Mouse (Mus musculus) urinary bladder, postnatal 4 days (tissue): ENCODE measurements at regions not wholly inside any gene's neighbourhood (a gene's known extent, or its start where the extent isn't known, plus 50 kb on each side); places are given as distances from the start of the nearest gene placed in this dataset.
"Not testable (repeated sequence)": the region's sequence is repeated elsewhere in the genome, so short reads cannot be mapped to it uniquely, and the experiment has no call there.

ENCODE experiments used
- DNase-seq, 2 experiments: peaks; one replicate each; pipeline ENCODE4 v3.0.0; 2021 to 2022; ENCODE audit warnings: low spot score in 2 of 2

- no peak for DNase-seq
Measured at GRCm38 (mm10) chr5:102123285-102123684, 53.6 kb upstream of the Wdfy3 start.

DNA sequence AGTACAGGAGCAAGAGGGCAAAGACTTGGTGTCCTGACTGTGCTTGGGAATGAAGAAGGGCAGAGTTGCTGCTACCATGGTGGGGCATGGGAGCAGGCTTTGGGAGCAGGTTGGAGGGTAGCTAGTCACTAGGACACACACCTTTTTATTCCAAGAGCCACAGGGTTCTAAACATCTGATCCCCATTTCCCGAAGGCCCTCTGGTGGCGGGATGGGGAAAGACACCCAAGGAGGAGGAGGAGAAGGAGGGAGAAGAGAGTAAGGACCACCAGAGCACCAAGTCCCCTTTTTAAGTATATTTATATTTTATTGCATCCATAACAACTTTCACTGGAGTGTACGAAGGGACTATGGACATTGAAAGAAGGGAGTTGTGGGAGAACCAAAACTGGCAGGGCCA, 57.0 kb upstream of the Wdfy3 start:
- peak in 1 of 2 experiments; percentile 67 for DNase-seq

GRCm38 (mm10) chr5:102147991-102148390, 78.3 kb upstream of the Wdfy3 start:
- DNase-seq: no peak

DNA sequence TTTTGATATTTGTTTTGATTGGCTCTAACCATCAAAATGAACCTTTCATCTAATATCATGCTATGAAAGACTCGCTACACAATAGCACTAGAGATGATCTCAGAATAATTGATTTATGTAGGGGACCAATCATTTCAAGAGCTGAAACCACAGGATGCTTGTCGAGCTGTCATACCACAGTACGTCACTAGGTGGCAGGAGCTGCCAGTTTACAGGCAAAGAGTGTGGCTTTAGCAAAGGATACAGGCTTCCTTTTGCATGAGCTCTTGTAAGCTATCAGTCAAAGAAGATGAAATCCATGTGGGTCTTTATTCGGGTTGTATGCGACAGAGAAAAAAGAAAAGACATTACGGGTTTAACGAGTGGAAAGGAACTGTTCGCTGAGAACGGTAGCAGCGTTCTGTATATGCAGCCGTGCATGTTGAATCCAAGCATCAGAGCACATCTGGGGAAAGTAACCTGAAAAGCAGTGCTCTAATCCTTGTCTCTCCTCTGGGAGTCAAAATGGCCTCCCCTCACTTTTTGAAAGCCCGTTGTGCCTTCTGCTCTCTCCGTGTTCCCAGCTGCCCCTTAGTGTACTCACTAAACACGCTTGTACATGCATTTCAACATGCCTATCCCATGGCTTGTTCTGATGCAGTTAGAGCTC, 79.9 kb upstream of the Wdfy3 start:
- peak; percentile 26 to 76 for DNase-seq

- DNase-seq: no peak
Measured at GRCm38 (mm10) chr5:102159621-102160020, 89.9 kb upstream of the Wdfy3 start.

GRCm38 (mm10) chr5:102167981-102168380, 98.3 kb upstream of the Wdfy3 start:
- DNase-seq: no peak

GRCm38 (mm10) chr5:102171808-102172207, 102.1 kb upstream of the Wdfy3 start:
- no peak for DNase-seq

- no peak for DNase-seq
Measured at GRCm38 (mm10) chr5:102180250-102180649, 110.5 kb upstream of the Wdfy3 start.

GRCm38 (mm10) chr5:102188951-102189350, 119.2 kb upstream of the Wdfy3 start:
- not testable (repeated sequence) for DNase-seq

- no peak for DNase-seq
Measured at GRCm38 (mm10) chr5:102206456-102206855, 136.7 kb upstream of the Wdfy3 start.

GRCm38 (mm10) chr5:102206953-102207352, 137.2 kb upstream of the Wdfy3 start:
- DNase-seq: peak; percentile 41 to 81

GRCm38 (mm10) chr5:102213145-102213544, 143.4 kb upstream of the Wdfy3 start:
- DNase-seq: no peak

GRCm38 (mm10) chr5:102227131-102227530, 157.4 kb upstream of the Wdfy3 start:
- DNase-seq: no peak

DNA sequence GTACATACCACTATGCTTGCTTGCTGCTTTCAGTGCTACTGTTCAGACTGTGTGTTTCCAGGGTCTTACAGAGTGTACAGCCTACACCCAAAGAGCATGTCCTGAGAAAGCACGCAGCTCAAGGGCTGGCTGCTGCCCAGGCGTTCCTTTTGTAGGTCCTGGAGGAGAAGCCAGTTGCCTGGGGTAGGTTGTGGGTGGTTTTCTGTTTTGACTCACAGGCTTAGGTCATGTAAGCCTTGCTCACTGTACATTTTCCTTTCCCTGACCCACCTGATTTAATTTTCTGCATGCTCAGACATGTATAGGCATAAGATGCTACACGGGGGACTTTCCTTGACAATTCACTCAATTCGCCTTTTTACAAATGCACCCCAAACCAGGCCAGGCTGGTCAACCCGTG, 172.9 kb upstream of the Wdfy3 start:
- DNase-seq: no peak

- no peak for DNase-seq
Measured at GRCm38 (mm10) chr5:102244706-102245105, 175.0 kb upstream of the Wdfy3 start.

- DNase-seq: no peak
Measured at GRCm38 (mm10) chr5:102248747-102249146, 179.0 kb upstream of the Wdfy3 start.

DNA sequence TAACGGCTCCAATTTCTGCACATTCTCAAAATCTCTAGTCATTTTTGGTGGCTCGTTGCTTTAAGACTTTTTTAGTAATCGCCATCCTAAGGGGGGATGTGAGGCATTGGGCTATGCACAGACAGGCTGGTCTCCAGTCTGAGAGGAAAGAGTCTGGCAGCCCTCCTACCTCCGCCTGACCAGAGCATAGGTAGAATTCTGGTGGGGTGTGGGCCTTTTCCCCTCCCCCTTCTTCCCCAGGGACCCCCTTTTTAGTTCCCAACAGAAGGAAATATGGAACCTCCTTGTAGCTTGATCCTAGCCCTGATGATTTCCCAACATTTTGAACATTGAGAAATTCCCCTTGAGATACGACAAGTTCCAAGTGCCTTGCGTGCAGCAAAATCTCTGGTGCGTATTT, 181.4 kb upstream of the Wdfy3 start:
- DNase-seq: no peak

GRCm38 (mm10) chr5:102253786-102254185, 184.1 kb upstream of the Wdfy3 start:
- no peak for DNase-seq

DNA sequence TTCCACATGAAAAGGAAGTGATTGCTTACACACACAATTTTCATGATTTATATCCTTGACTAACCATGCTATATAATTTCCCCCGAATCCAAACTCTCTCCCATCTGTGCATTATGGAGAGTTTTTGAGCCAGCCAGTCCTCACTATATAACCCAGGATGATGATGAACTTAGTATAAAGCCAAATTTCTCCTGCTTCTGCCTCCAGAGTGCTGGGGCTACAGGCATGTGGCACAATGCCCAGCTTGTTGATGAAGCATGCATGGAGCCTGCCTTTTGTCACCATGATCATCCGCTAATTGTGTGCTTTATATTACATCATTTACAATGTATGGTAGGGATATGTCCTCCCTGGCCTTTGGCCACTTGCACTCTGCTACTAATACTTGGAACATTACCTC, 187.4 kb upstream of the Wdfy3 start:
- DNase-seq: no peak

- DNase-seq: no peak
Measured at GRCm38 (mm10) chr5:102261621-102262020, 191.9 kb upstream of the Wdfy3 start.

GRCm38 (mm10) chr5:102266451-102266850, 196.7 kb upstream of the Wdfy3 start:
- DNase-seq: no peak

DNA sequence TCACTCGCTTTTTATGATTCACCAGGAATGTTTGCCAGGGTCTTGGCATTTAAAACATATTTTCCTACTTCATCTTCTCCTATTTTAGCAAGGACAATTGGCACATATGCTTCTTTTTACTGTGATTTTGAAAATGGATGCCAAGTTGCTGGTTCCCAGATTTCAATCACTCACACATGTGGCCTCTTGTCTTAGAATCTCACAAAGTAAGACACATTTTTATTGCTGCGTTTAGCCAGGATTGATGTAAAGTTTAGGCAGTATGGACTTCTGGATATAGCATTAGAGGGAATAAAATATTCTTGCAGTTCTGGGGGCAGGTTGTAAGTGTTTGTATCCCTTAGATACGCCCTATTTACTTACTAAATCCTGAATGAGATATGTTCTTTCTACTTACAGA, 197.4 kb upstream of the Wdfy3 start:
- no peak for DNase-seq

GRCm38 (mm10) chr5:102269204-102269603, 199.5 kb upstream of the Wdfy3 start:
- DNase-seq: no peak

GRCm38 (mm10) chr5:102275621-102276020, 205.6 kb upstream of the Arhgap24 start:
- DNase-seq: no peak
